Mouse (Mus musculus): Measurements from ENCODE around the gene Ublcp1. TPM values are rescaled to one million over a fixed set of nuclear protein-coding genes. Genes with fewer than 3 reads are reported as not detected.
A peak's percentile ranks its signal among the peaks of the same experiment; 100 is the strongest.

Ublcp1 gene
- polyA plus RNA-seq, 1 experiment from 2014 or later, result 68.4 TPM

DNA sequence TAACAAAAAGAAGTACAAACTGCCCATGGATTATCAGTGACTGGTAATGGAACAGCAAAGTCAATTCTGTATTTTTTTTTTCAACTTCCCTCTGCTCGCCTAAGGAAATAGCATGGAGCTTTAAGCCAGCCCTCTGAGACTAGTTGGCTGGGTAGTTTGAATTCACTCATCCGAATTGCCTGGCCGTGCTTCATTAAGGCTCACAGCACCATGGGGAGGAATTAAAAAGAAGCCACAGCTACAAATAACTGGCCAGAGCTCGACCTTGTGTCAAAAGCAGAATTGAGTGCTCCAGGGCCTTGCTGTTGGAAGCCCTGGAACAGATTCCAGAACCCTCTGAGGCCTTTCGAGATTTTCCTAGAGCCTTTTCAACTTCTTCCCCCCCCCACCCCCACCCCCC is 61.7 kb downstream of the Ublcp1 start:
- 22% methylated on average over 5 of the region's 5 CpGs for WGBS
- Histone ChIP-seq H3K9me3 (no peaks in the 10 kb centered on the region), H3K36me3 (no peaks in the 10 kb centered on the region), H3K9ac (replicated peaks) (no peak overlapping the region), H3K4me2 (replicated peaks) (no peak overlapping the region), H3K4me1 (peaks cover 12% of the 10 kb centered on the region), H3K27ac (replicated peaks) (no peak overlapping the region), H3K4me3 (no peak overlapping the region), H3K27me3 (peaks cover 28% of the 10 kb centered on the region)
- ATAC-seq (ENCODE audit: low FRiP score, low read depth), result no peak

GRCm38 (mm10) chr11:44406457-44406856 is 63.8 kb downstream of the Ublcp1 start:
- Histone ChIP-seq H3K4me1 (peaks cover 12% of the 10 kb centered on the region), H3K4me2 (replicated peaks) (no peak overlapping the region), H3K9ac (replicated peaks) (no peak overlapping the region), H3K4me3 (no peak overlapping the region), H3K27ac (replicated peaks) (no peak overlapping the region), H3K36me3 (no peaks in the 10 kb centered on the region), H3K27me3 (peaks cover 28% of the 10 kb centered on the region), H3K9me3 (no peaks in the 10 kb centered on the region)
- WGBS, result 57% methylated on average over 5 of the region's 5 CpGs
- ATAC-seq (ENCODE audit: low FRiP score, low read depth), result no peak

- H3K4me1 ChIP-seq, result peaks cover 12% of the 10 kb centered on the region
- H3K4me2 ChIP-seq (replicated peaks), result no peak overlapping the region
- H3K9ac ChIP-seq (replicated peaks), result no peak overlapping the region
- no peaks in the 10 kb centered on the region for H3K36me3 ChIP-seq
- WGBS, result 7% methylated on average over 1 of the region's 1 CpGs
- peak; percentile 47 for ATAC-seq (ENCODE audit: low FRiP score, low read depth)
- no peaks in the 10 kb centered on the region for H3K9me3 ChIP-seq
- no peak overlapping the region for H3K27ac ChIP-seq (replicated peaks)
- no peak overlapping the region for H3K4me3 ChIP-seq
- H3K27me3 ChIP-seq, result peaks cover 25% of the 10 kb centered on the region
These were observed 64.3 kb downstream of the Ublcp1 start for GRCm38 (mm10) chr11:44405961-44406360.

- 98% methylated on average over 4 of the region's 4 CpGs for WGBS
- no peaks in the 10 kb centered on the region for H3K36me3 ChIP-seq
- peaks cover 12% of the 10 kb centered on the region for H3K4me1 ChIP-seq
- no peak for ATAC-seq (ENCODE audit: low FRiP score, low read depth)
- H3K9ac ChIP-seq (replicated peaks), result no peak overlapping the region
- peaks cover 25% of the 10 kb centered on the region for H3K27me3 ChIP-seq
- no peaks in the 10 kb centered on the region for H3K9me3 ChIP-seq
- H3K4me2 ChIP-seq (replicated peaks), result no peak overlapping the region
- H3K27ac ChIP-seq (replicated peaks), result no peak overlapping the region
- H3K4me3 ChIP-seq, result no peak overlapping the region
These were observed 65.2 kb downstream of the Ublcp1 start for GRCm38 (mm10) chr11:44405113-44405512.

Small RNAs within 50 kb of the gene (microRNA-seq; reads per million reads assigned to microRNA genes)
- not detected for gene Gm22121

Other genes starting within 250 kb of the Ublcp1 start
- not detected in 2 replicates for gene Il12b, start 70.4 kb downstream of the Ublcp1 start, polyA plus RNA-seq (2016; fragmentation: Nextera tagmentation; extraction: Ambion mirVana)
- gene Rnf145, start 48.5 kb upstream of the Ublcp1 start, polyA plus RNA-seq (2016; fragmentation: Nextera tagmentation; extraction: Ambion mirVana), result 158 and 159 TPM in 2 replicates
- 89.4 and 89.6 TPM in 2 replicates for gene Ebf1, start 146.8 kb upstream of the Ublcp1 start, polyA plus RNA-seq (2016; fragmentation: Nextera tagmentation; extraction: Ambion mirVana)

Measured in midbrain, embryonic 12.5 days (tissue).